Mouse (Mus musculus): ENCODE measurements around the gene Pdk2. TPM values are rescaled to one million over a fixed set of nuclear protein-coding genes. Genes with fewer than 3 reads are reported as not detected.

Gene Pdk2
- total and polyA plus RNA-seq, 2 experiments from 2014 or later: 168 to 179 TPM

GRCm38 (mm10) chr11:95073835-95074234, 32.7 kb upstream of the Pdk2 start:
- 78% methylated on average over 4 of the region's 4 CpGs for WGBS

GRCm38 (mm10) chr11:95072804-95073203, 31.6 kb upstream of the Pdk2 start:
- DNase-seq (ENCODE audit: low spot score) (no peak), ATAC-seq (ENCODE audit: insufficient read depth, low read depth) (no peak)
- TF ChIP-seq CTCF (IDR thresholded peaks at IDR 0.05; ENCODE audit: low read depth): no peak
- no peak for TF ChIP-seq EP300 (IDR thresholded peaks at IDR 0.05; ENCODE audit: low read depth)
- Histone ChIP-seq H3K36me3 (replicated peaks; ENCODE audit: control insufficient read depth, insufficient read depth, low read length) (no peaks in the 10 kb centered on the region), H3K4me1 (ENCODE audit: control insufficient read depth, insufficient read depth) (peaks cover 73% of the 10 kb centered on the region), H3K27me3 (ENCODE audit: control insufficient read depth, insufficient read depth, low read length) (no peaks in the 10 kb centered on the region), H3K27ac (ENCODE audit: low read depth) (0 out of 2 replicates have a peak overlapping the region, but pooled peaks have one; percentile 35), H3K4me3 (ENCODE audit: low read depth, low read length) (no peak overlapping the region), H3K4me2 (ENCODE audit: low read depth, low read length) (no peak overlapping the region), H3K9ac (replicated peaks; ENCODE audit: low read depth, low read length) (no peak overlapping the region), H3K9me3 (replicated peaks; ENCODE audit: control insufficient read depth, low read length) (no peaks in the 10 kb centered on the region)
- WGBS: 50% methylated on average over 5 of the region's 5 CpGs

More at GRCm38 (mm10) chr11:95073835-95074234, 32.7 kb upstream of the Pdk2 start:
- H3K36me3 ChIP-seq (replicated peaks; ENCODE audit: control insufficient read depth, insufficient read depth, low read length): no peaks in the 10 kb centered on the region
- no peak overlapping the region for H3K4me2 ChIP-seq (ENCODE audit: low read depth, low read length)
- no peak for DNase-seq (ENCODE audit: low spot score)
- no peak for TF ChIP-seq EP300 (IDR thresholded peaks at IDR 0.05; ENCODE audit: low read depth)
- TF ChIP-seq CTCF (IDR thresholded peaks at IDR 0.05; ENCODE audit: low read depth): no peak
- H3K9me3 ChIP-seq (replicated peaks; ENCODE audit: control insufficient read depth, low read length): no peaks in the 10 kb centered on the region
- H3K27me3 ChIP-seq (ENCODE audit: control insufficient read depth, insufficient read depth, low read length): no peaks in the 10 kb centered on the region
- no peak overlapping the region for H3K4me3 ChIP-seq (ENCODE audit: low read depth, low read length)
- H3K27ac ChIP-seq (ENCODE audit: low read depth): no peak overlapping the region
- no peak overlapping the region for H3K9ac ChIP-seq (replicated peaks; ENCODE audit: low read depth, low read length)
- no peak for ATAC-seq (ENCODE audit: insufficient read depth, low read depth)
- H3K4me1 ChIP-seq (ENCODE audit: control insufficient read depth, insufficient read depth): peaks cover 78% of the 10 kb centered on the region

- Histone ChIP-seq H3K9ac (replicated peaks; ENCODE audit: low read depth, low read length) (no peak overlapping the region), H3K4me1 (ENCODE audit: control insufficient read depth, insufficient read depth) (peaks cover 71% of the 10 kb centered on the region), H3K27me3 (ENCODE audit: control insufficient read depth, insufficient read depth, low read length) (no peaks in the 10 kb centered on the region), H3K4me2 (ENCODE audit: low read depth, low read length) (no peak overlapping the region), H3K9me3 (replicated peaks; ENCODE audit: control insufficient read depth, low read length) (no peaks in the 10 kb centered on the region), H3K4me3 (ENCODE audit: low read depth, low read length) (no peak overlapping the region), H3K36me3 (replicated peaks; ENCODE audit: control insufficient read depth, insufficient read depth, low read length) (no peaks in the 10 kb centered on the region), H3K27ac (ENCODE audit: low read depth) (peak overlapping the region; percentile 46; the same call in 1 of the 2 replicates)
- TF ChIP-seq EP300 (IDR thresholded peaks at IDR 0.05; ENCODE audit: low read depth) (no peak), CTCF (IDR thresholded peaks at IDR 0.05; ENCODE audit: low read depth) (no peak)
- ATAC-seq (ENCODE audit: insufficient read depth, low read depth): no peak
- WGBS: 60% methylated on average over 8 of the region's 8 CpGs
- DNase-seq (ENCODE audit: low spot score): no peak
Observed at GRCm38 (mm10) chr11:95072136-95072535, 31.0 kb upstream of the Pdk2 start.

- TF ChIP-seq EP300 (IDR thresholded peaks at IDR 0.05; ENCODE audit: low read depth) (peak; percentile 67; the same call in 1 of the 2 replicates), CTCF (IDR thresholded peaks at IDR 0.05; ENCODE audit: low read depth) (no peak)
- peaks cover 70% of the 10 kb centered on the region for H3K4me1 ChIP-seq (ENCODE audit: control insufficient read depth, insufficient read depth)
- DNase-seq (ENCODE audit: low spot score) (peak; percentile 92), ATAC-seq (ENCODE audit: insufficient read depth, low read depth) (peak; percentile 81)
- no peaks in the 10 kb centered on the region for H3K27me3 ChIP-seq (ENCODE audit: control insufficient read depth, insufficient read depth, low read length)
- H3K9me3 ChIP-seq (replicated peaks; ENCODE audit: control insufficient read depth, low read length): no peaks in the 10 kb centered on the region
- 10% methylated on average over 7 of the region's 7 CpGs for WGBS
- peak overlapping the region; percentile 23; the same call in 1 of the 2 replicates for H3K4me2 ChIP-seq (ENCODE audit: low read depth, low read length)
- H3K27ac ChIP-seq (ENCODE audit: low read depth): peak overlapping the region; percentile 86
- no peak overlapping the region for H3K9ac ChIP-seq (replicated peaks; ENCODE audit: low read depth, low read length)
- H3K36me3 ChIP-seq (replicated peaks; ENCODE audit: control insufficient read depth, insufficient read depth, low read length): no peaks in the 10 kb centered on the region
- H3K4me3 ChIP-seq (ENCODE audit: low read depth, low read length): no peak overlapping the region
Observed at GRCm38 (mm10) chr11:95071266-95071665, 30.1 kb upstream of the Pdk2 start.

DNA sequence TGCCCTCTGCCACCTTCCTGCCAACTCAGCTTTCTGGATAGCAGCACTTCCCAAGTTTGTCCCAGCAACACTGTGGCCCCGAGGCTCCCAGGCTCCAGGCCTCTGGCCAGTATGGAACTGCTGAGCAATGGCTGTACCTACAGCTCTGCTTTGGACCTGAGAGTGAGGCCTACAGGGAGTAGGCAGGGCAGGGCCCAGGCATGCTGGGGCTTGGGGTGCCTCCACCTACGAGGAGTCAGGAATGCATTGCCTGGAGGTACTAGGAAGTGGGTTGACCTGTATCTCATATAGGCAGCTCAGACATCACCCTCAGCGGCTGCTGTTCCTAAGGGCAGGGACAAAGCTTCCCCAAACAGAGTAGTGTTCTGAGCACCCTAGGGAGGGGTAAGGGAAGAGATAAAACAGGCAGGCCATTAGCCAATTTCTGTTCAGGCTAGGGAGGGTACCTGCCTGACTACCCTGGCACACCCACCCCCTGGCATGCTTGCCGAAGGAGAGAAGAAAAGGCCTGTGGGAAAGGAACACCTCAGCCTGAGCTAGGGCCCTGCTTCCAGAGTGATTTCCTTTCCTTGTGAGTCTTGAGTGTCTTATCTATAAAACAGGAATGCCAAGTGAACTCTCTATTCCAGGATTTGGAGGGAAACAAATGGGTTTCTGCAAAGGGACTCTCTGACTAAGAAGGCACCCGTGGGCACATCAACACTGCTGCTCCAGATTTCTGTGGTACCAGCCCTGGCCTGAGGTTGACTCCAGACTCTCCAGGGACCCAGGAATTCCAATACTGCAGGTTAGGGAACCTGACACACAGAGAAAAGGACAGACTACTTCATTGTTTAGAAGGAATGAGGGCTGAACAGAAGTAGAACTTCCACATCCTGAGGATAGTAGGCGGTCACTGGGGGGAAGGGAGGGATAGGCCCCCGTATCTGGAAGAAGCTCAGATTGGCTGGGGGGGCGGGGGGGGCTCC, 29.3 kb upstream of the Pdk2 start:
- Histone ChIP-seq H3K4me3 (ENCODE audit: low read depth, low read length) (no peak overlapping the region), H3K4me2 (ENCODE audit: low read depth, low read length) (peak overlapping the region; percentile 23; the same call in 1 of the 2 replicates), H3K4me1 (ENCODE audit: control insufficient read depth, insufficient read depth) (peaks cover 67% of the 10 kb centered on the region), H3K27ac (ENCODE audit: low read depth) (peak overlapping the region; percentile 86), H3K36me3 (replicated peaks; ENCODE audit: control insufficient read depth, insufficient read depth, low read length) (peaks cover 5% of the 10 kb centered on the region; the same call in 1 of the 2 replicates), H3K9me3 (replicated peaks; ENCODE audit: control insufficient read depth, low read length) (no peaks in the 10 kb centered on the region), H3K27me3 (ENCODE audit: control insufficient read depth, insufficient read depth, low read length) (no peaks in the 10 kb centered on the region), H3K9ac (replicated peaks; ENCODE audit: low read depth, low read length) (no peak overlapping the region)
- 23% methylated on average over 8 of the region's 8 CpGs for WGBS
- no peak for TF ChIP-seq CTCF (IDR thresholded peaks at IDR 0.05; ENCODE audit: low read depth)
- no peak for TF ChIP-seq EP300 (IDR thresholded peaks at IDR 0.05; ENCODE audit: low read depth)
- no peak for DNase-seq (ENCODE audit: low spot score)
- no peak for ATAC-seq (ENCODE audit: insufficient read depth, low read depth)

Data from heart, postnatal 0 days (tissue).